Mouse (Mus musculus) liver, embryonic 14.5 days (tissue): Measurements from ENCODE around the gene Myh7.

Source experiments
- CTCF ChIP-seq: IDR thresholded peaks from 2 replicates; pipeline ENCODE4 v1.5.1; 2016; ENCODE audit warnings: antibody characterized with exemption, low read depth, control low read depth
- EP300 ChIP-seq: IDR thresholded peaks from 2 replicates; pipeline ENCODE4 v1.6.1; 2016; ENCODE audit warnings: antibody characterized with exemption, low read depth

DNA sequence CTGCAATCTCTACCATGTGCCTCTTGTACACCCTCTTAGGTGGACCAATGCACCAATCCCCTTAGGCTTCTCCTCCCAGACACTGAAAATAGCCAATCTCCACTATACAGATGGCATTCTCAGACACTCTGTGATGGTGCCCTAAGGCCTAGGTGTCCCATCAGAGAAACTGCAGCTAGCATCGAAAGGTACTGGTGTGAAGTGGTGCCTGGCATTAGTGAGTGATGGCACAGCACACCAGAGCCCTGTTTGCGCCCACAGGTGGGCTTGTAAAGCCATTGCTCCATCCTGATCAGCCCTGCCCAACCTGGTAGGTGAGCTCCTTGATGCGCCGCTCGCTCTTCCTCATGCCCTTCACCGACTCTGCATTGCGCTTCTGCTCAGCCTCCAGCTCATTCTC lies 50.5 kb downstream of the Myh7 start:
- TF ChIP-seq CTCF (no peak), EP300 (no peak)
